Mouse (Mus musculus) lung, postnatal 0 days (tissue): ENCODE results near the gene Letmd1.

Experiments
- CTCF ChIP-seq: IDR thresholded peaks from 2 replicates; pipeline ENCODE4 v1.5.1; 2016; ENCODE audit warnings: antibody characterized with exemption, mild to moderate bottlenecking
- EP300 ChIP-seq: IDR thresholded peaks from 2 replicates; pipeline ENCODE4 v1.6.1; 2016; ENCODE audit warnings: antibody characterized with exemption, mild to moderate bottlenecking, control low read depth

- TF ChIP-seq CTCF (no peak), EP300 (no peak)
These were observed 9.5 kb downstream of the Letmd1 start for GRCm38 (mm10) chr15:100478351-100478750.
